Mouse (Mus musculus) gastrocnemius, postnatal 14 days (tissue): ENCODE data around the gene Ntn4. TPM values are rescaled to one million over a fixed set of nuclear protein-coding genes. Genes with fewer than 3 reads are reported as not detected.

Experiments used
- DNase-seq: peaks from one replicate; pipeline ENCODE4 v3.0.0; 2021; ENCODE audit warnings: mixed read lengths
- intact Hi-C: fragments of 180-260 bp; cut with DNase I; formaldehyde crosslinking; loops from one replicate; pipeline ENCODE4 v1.15.1; 2025; ENCODE audit warnings: low total_unique reads
- total RNA-seq, 2 experiments: library from RNA; stranded (reverse); gene quantifications; 2 replicates each; pipeline ENCODE4 v1.2.3; 2021

Gene Ntn4
- total RNA-seq, 2 experiments from 2014 or later, result 8.9 to 9.3 TPM

GRCm38 (mm10) chr10:93640953-93641820 is 706 bp downstream of the Ntn4 start:
- intact Hi-C loops, result no loop called here
- DNase-seq, result peak; percentile 42

GRCm38 (mm10) chr10:93641821-93642746 is 1.6 kb downstream of the Ntn4 start:
- DNase-seq, result no peak
- intact Hi-C loops, result no loop called here

GRCm38 (mm10) chr10:93642897-93643296 is 2.4 kb downstream of the Ntn4 start:
- intact Hi-C loops, result no loop called here
- DNase-seq, result no peak

- no peak for DNase-seq
- intact Hi-C loops, result no loop called here
These were observed 4.0 kb downstream of the Ntn4 start for GRCm38 (mm10) chr10:93644451-93644941.

GRCm38 (mm10) chr10:93647655-93648561 is 7.4 kb downstream of the Ntn4 start:
- intact Hi-C loops, result no loop called here
- no peak for DNase-seq

- no peak for DNase-seq
- intact Hi-C loops, result no loop called here
These were observed 8.2 kb downstream of the Ntn4 start for GRCm38 (mm10) chr10:93648598-93649102.

GRCm38 (mm10) chr10:93649127-93649526 is 8.6 kb downstream of the Ntn4 start:
- no peak for DNase-seq
- intact Hi-C loops, result no loop called here

GRCm38 (mm10) chr10:93649600-93649999 is 9.1 kb downstream of the Ntn4 start:
- DNase-seq, result no peak
- intact Hi-C loops, result no loop called here

- intact Hi-C loops, result no loop called here
These were observed 12.8 kb downstream of the Ntn4 start for GRCm38 (mm10) chr10:93653322-93653721.

GRCm38 (mm10) chr10:93655428-93655827 is 14.9 kb downstream of the Ntn4 start:
- intact Hi-C loops, result no loop called here

More at GRCm38 (mm10) chr10:93653322-93653721, 12.8 kb downstream of the Ntn4 start:
- no peak for DNase-seq

GRCm38 (mm10) chr10:93659792-93660191 is 19.3 kb downstream of the Ntn4 start:
- intact Hi-C loops, result no loop called here
- DNase-seq, result no peak

More at GRCm38 (mm10) chr10:93655428-93655827, 14.9 kb downstream of the Ntn4 start:
- no peak for DNase-seq

- intact Hi-C loops, result no loop called here
- DNase-seq, result no peak
These were observed 21.0 kb downstream of the Ntn4 start for GRCm38 (mm10) chr10:93661348-93661991.

- DNase-seq, result no peak
- intact Hi-C loops, result no loop called here
These were observed 21.5 kb downstream of the Ntn4 start for GRCm38 (mm10) chr10:93662018-93662417.

- intact Hi-C loops, result no loop called here
These were observed 25.7 kb downstream of the Ntn4 start for GRCm38 (mm10) chr10:93666222-93666621.

GRCm38 (mm10) chr10:93666996-93667395 is 26.5 kb downstream of the Ntn4 start:
- intact Hi-C loops, result no loop called here
- no peak for DNase-seq

More at GRCm38 (mm10) chr10:93666222-93666621, 25.7 kb downstream of the Ntn4 start:
- no peak for DNase-seq

GRCm38 (mm10) chr10:93672646-93673479 is 32.4 kb downstream of the Ntn4 start:
- peak; percentile 17 for DNase-seq
- intact Hi-C loops, result no loop called here

GRCm38 (mm10) chr10:93679191-93680007 is 38.9 kb downstream of the Ntn4 start:
- intact Hi-C loops, result no loop called here
- peak; percentile 50 for DNase-seq
